Mouse (Mus musculus) CH12.LX (cell line): Measurements from ENCODE around the gene 2310079G19Rik.

Source experiments
- CHD2 ChIP-seq: IDR thresholded peaks from 2 replicates; pipeline ENCODE4 v1.6.1; 2011; ENCODE audit warnings: low read length, improper control_type of control experiment
- CTCF ChIP-seq, 2 experiments: IDR thresholded peaks in 1 of 2; conservative IDR thresholded peaks in 1 of 2; 2 replicates each; pipeline ENCODE4 v1.5.1; 2011 to 2012; ENCODE audit warnings: low read depth in 2 of 2, low read length in 2 of 2, improper control_type of control experiment in 1 of 2, inconsistent platforms in 1 of 2, mild to moderate bottlenecking in 1 of 2, moderate library complexity in 1 of 2
- E2F4 ChIP-seq: IDR thresholded peaks from 2 replicates; pipeline ENCODE4 v1.6.1; 2011; ENCODE audit warnings: low read depth, low read length, improper control_type of control experiment; ENCODE audit not compliant: insufficient replicate concordance
- EP300 ChIP-seq: IDR thresholded peaks from 2 replicates; pipeline ENCODE4 v1.6.1; 2011; ENCODE audit warnings: low read length, improper control_type of control experiment
- JUND ChIP-seq: conservative IDR thresholded peaks from 2 replicates; pipeline ENCODE4 v1.6.1; 2011; ENCODE audit warnings: low read depth, low read length, improper control_type of control experiment
- PAX5 ChIP-seq: IDR thresholded peaks from 2 replicates; pipeline ENCODE4 v1.6.1; 2012; ENCODE audit warnings: low read length, inconsistent platforms, mixed read lengths
- POLR2A ChIP-seq: IDR thresholded peaks from 2 replicates; pipeline ENCODE4 v1.6.1; 2011; ENCODE audit warnings: low read depth, mild to moderate bottlenecking, improper control_type of control experiment, low read length
- TBP ChIP-seq: conservative IDR thresholded peaks from 2 replicates; pipeline ENCODE4 v1.6.1; 2011; ENCODE audit warnings: low read depth, low read length, improper control_type of control experiment
- UBTF ChIP-seq: IDR thresholded peaks from 2 replicates; pipeline ENCODE4 v1.6.1; 2012; ENCODE audit warnings: low read depth, mild to moderate bottlenecking, inconsistent platforms, low read length, improper control_type of control experiment, moderate library complexity
- ZC3H11A ChIP-seq: IDR thresholded peaks from 2 replicates; pipeline ENCODE4 v1.6.1; 2012; ENCODE audit warnings: low read depth, mild to moderate bottlenecking, inconsistent platforms, low read length, improper control_type of control experiment
- ZNF384 ChIP-seq: IDR thresholded peaks from 2 replicates; pipeline ENCODE4 v1.6.1; 2012; ENCODE audit warnings: low read depth, low read length, improper control_type of control experiment, inconsistent platforms

DNA sequence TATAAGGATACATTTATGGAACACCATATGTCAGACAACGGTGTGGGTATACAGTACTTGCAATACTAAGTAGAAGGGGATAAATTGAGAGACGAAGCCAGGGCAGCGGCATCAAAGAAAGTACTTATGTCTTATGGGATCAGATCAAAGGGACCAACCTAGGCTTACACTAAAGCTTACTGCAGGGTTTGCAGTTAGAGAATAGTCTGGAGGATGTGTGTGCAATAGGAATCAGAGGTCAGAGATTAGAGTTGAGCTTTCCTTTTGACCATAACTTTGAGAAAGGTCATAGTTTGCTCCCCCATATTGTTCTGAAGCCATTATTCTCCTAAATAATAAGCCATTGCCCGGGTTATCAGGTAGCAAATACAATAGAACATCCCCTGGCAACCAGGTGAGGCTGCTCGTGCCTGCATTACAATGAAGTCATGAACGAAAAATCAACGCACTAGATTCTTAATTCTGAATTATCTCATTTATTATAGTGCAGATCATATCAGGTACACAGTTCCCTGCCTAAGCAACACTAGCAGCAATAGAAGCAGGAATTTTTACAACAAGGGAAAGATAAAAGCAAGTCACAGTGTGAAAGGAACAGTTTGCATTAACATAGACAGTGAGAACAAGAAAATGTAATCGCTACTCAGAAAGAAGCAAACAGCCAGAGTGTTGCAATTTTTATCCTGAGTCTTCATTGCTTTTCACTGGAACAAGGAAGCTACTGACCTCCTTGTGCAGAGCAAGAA is 19.1 kb upstream of the 2310079G19Rik start:
- TF ChIP-seq POLR2A: no peak
- TF ChIP-seq JUND: no peak
- no peak for TF ChIP-seq TBP
- no peak for TF ChIP-seq ZNF384
- no peak for TF ChIP-seq CTCF (conservative IDR thresholded peaks at IDR 0.05 in 1 of 2, IDR thresholded peaks at IDR 0.05 in 1 of 2; ENCODE audit: low read depth in 2 of 2, low read length in 2 of 2)
- no peak for TF ChIP-seq CHD2
- TF ChIP-seq ZC3H11A: no peak
- no peak for TF ChIP-seq E2F4
- no peak for TF ChIP-seq PAX5
- no peak for TF ChIP-seq EP300
- TF ChIP-seq UBTF: no peak
